Mouse (Mus musculus) frontal cortex, adult 2 months (tissue): Measurements from ENCODE around the gene Ppp1r1b. TPM values are rescaled to one million over a fixed set of nuclear protein-coding genes. Genes with fewer than 3 reads are reported as not detected.
"Not testable (repeated sequence)": the region's sequence is repeated elsewhere in the genome, so short reads cannot be mapped to it uniquely, and the experiment has no call there.

ENCODE experiments used
- DNase-seq, 2 experiments: peaks; one replicate each; pipeline ENCODE4 v3.0.0; 2022; ENCODE audit warnings: low spot score in 1 of 2; ENCODE audit errors: extremely low spot score in 1 of 2
- polyA plus RNA-seq: library from polyadenylated mRNA; depleted of rRNA; stranded (reverse); fragments of >200 nt; gene quantifications from 2 replicates; pipeline ENCODE4 v1.2.3, GENCODE M21; 2012

Gene Ppp1r1b
- polyA plus RNA-seq, 1 experiment = 104 TPM

- DNase-seq = no peak
Observed at GRCm38 (mm10) chr11:98367863-98368186, 19.6 kb downstream of the Ppp1r1b start.

GRCm38 (mm10) chr11:98369337-98369736, 21.1 kb downstream of the Ppp1r1b start:
- DNase-seq = no peak

GRCm38 (mm10) chr11:98370588-98370987, 22.4 kb downstream of the Ppp1r1b start:
- no peak for DNase-seq

- DNase-seq = no peak
Observed at GRCm38 (mm10) chr11:98371556-98372240, 23.5 kb downstream of the Ppp1r1b start.

GRCm38 (mm10) chr11:98372406-98372805, 24.2 kb downstream of the Ppp1r1b start:
- peak in 1 of 2 experiments; percentile 83 for DNase-seq

- no peak for DNase-seq
Observed at GRCm38 (mm10) chr11:98373244-98373643, 25.0 kb downstream of the Ppp1r1b start.

GRCm38 (mm10) chr11:98374266-98374665, 26.1 kb downstream of the Ppp1r1b start:
- DNase-seq = no peak

- no peak for DNase-seq
Observed at GRCm38 (mm10) chr11:98376756-98377155, 28.6 kb downstream of the Ppp1r1b start.

GRCm38 (mm10) chr11:98377787-98378186, 29.6 kb downstream of the Ppp1r1b start:
- DNase-seq = no peak

GRCm38 (mm10) chr11:98379379-98379778, 31.2 kb downstream of the Ppp1r1b start:
- no peak for DNase-seq

GRCm38 (mm10) chr11:98380106-98380505, 31.9 kb downstream of the Ppp1r1b start:
- no peak for DNase-seq

GRCm38 (mm10) chr11:98381651-98382050, 33.4 kb downstream of the Ppp1r1b start:
- no peak for DNase-seq

GRCm38 (mm10) chr11:98382405-98382804, 34.2 kb downstream of the Ppp1r1b start:
- DNase-seq = not testable (repeated sequence)

- no peak for DNase-seq
Observed at GRCm38 (mm10) chr11:98383261-98384030, 35.2 kb downstream of the Ppp1r1b start, which contains the start of gene Tcap. Gene Tcap (plus strand): TSS chr11:98383811.

GRCm38 (mm10) chr11:98384216-98384615, 36.0 kb downstream of the Ppp1r1b start:
- DNase-seq = no peak

- no peak for DNase-seq
Observed at GRCm38 (mm10) chr11:98384721-98385637, 36.8 kb downstream of the Ppp1r1b start.

- DNase-seq = no peak
Observed at GRCm38 (mm10) chr11:98385638-98386585, 37.7 kb downstream of the Ppp1r1b start, which contains the start of gene Pnmt. Gene Pnmt (plus strand): TSS chr11:98386450.

GRCm38 (mm10) chr11:98386596-98386995, 38.4 kb downstream of the Ppp1r1b start:
- no peak for DNase-seq

- DNase-seq = no peak
Observed at GRCm38 (mm10) chr11:98387056-98387577, 38.9 kb downstream of the Ppp1r1b start.
